Mouse (Mus musculus) heart, postnatal 0 days (tissue): Measurements from ENCODE around the gene Mob3c.

Experiments used
- CTCF ChIP-seq: IDR thresholded peaks from 2 replicates; pipeline ENCODE4 v1.5.1; 2016; ENCODE audit warnings: antibody characterized with exemption, control low read depth, low read depth
- EP300 ChIP-seq: IDR thresholded peaks from 2 replicates; pipeline ENCODE4 v1.6.1; 2016; ENCODE audit warnings: antibody characterized with exemption, low read depth

DNA sequence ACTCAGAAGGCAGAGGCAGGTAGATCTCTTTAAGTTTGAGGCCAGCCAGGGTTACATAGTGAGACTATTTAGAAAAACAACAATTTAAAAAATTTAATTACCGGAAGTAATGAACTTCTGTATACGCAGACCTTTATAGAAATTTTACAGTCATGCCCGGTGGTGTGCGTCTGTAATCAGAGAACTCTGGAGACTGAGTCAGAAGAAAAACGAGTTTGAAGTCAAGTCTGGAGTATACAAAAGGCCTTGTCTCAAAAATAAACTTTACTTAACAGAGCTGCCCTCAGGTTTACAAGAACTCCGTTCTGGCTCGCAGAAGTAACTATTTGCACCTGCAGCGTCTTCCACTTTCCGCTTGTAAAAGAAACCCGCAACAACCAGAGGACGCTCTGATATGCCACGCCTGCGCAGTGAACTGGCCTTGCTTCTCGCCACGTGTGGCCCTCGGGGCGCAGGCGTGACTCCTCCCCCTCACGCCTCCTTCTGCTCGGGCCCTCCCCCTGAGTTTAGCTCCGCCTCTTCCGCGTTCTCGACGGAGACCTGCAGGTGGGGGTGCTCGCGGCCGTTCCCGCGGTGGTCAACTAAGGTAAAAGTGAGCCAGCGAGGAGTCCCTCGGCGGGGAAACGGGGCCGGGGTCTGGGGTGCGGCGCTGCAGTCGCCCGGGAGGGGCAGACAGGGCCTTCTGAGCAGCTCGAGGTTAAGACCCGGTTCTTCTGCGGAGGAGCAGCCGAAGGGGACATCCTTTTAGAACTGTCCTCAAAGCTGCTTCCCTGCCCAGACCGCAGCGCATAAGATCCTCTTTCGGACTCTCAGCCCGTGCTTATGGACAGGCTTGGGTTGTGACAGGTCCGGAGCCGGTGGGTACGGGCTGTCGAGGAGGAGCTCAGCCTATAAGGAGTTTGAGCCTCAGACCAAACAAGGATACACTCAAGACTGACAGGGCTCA, 11.1 kb downstream of the Mob3c start, which contains the start of gene Mknk1:
- TF ChIP-seq CTCF (no peak), EP300 (no peak)
